Mouse (Mus musculus): Measurements from ENCODE around the gene 1700023F06Rik.

The 1700023F06Rik gene

DNA sequence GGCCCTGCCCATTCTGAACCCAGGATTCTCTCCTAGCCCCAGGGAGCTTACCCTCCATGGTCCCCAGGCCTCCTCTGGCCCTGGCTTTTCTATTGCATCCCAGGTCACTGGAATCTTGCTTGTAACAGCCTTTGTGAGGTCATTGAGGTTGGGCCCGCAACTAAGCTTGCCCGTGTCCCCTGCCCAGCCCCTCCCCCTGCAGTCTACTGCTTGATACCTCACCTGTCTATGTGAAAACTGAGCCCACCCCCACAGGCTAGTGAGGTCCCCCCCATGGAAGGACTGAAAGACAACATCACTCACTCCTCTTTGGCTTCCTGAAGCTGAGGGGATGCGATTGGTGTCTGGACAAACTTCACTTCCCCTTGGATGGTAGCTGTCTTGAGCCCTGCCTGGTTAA lies at the start of gene 1700023F06Rik:
Gene 1700023F06Rik, minus strand, starts transcription at position 101 of the 400 bp plus-strand sequence.
- no peak for DNase-seq (ENCODE audit: low spot score in 2 of 2)

DNA sequence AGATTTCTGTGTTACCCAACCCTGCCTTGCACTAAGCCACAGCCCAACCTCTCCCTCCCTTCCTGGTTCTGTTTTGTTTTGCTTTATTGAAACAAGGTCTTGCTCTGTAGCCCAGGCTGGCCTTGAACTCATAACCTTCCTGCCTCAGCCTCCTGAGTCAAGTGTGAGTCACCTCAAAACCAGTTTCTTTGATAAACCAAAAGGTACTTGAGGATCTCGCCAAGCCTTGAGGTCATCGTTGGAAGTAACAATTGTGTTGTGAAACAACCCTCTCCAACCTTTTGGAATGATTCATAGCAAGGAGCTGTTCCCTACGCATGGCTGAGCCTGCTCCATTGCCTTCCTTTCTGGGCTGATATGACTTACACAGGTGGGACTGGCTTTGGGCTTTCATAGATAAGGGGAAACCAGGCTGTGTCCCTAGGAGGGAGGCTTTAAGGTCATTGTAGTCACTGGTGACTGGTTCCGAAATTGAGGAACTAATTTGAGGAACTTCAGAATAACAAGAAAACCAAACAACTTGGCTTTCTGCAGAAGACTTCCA lies 49.7 kb upstream of the 1700023F06Rik start:
- DNase-seq (ENCODE audit: low spot score in 2 of 2): no peak

DNA sequence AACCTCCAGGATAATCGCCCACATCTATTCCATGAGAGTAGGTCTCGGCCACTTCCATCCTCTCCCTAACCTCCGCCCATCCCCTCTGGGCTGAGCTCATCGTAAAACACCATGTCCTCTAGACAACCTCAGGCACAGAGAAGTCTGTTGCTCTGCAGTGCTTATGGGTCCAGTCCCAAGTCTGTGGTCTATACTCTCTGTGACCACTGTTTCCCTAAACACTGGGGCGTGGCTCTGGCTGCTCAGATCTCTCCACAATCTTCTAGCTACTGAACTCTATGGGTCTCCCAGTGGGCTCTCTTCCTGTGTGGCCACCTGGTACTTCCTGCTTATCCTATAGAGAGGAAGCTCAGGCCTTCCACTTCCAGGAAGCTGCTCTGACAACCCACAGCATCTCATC lies 45.2 kb upstream of the 1700023F06Rik start:
- DNase-seq (ENCODE audit: low spot score in 2 of 2): no peak

- DNase-seq (ENCODE audit: low spot score in 2 of 2): no peak
Measured at GRCm38 (mm10) chr11:103252380-103252779, 44.0 kb upstream of the 1700023F06Rik start.

- no peak for DNase-seq (ENCODE audit: low spot score in 2 of 2)
Measured at GRCm38 (mm10) chr11:103250324-103250723, 42.0 kb upstream of the 1700023F06Rik start.

GRCm38 (mm10) chr11:103249509-103249908 lies 41.2 kb upstream of the 1700023F06Rik start:
- peak in 1 of 2 experiments; percentile 43 for DNase-seq (ENCODE audit: low spot score in 2 of 2)

GRCm38 (mm10) chr11:103248837-103249236 lies 40.5 kb upstream of the 1700023F06Rik start:
- DNase-seq (ENCODE audit: low spot score in 2 of 2): no peak

DNA sequence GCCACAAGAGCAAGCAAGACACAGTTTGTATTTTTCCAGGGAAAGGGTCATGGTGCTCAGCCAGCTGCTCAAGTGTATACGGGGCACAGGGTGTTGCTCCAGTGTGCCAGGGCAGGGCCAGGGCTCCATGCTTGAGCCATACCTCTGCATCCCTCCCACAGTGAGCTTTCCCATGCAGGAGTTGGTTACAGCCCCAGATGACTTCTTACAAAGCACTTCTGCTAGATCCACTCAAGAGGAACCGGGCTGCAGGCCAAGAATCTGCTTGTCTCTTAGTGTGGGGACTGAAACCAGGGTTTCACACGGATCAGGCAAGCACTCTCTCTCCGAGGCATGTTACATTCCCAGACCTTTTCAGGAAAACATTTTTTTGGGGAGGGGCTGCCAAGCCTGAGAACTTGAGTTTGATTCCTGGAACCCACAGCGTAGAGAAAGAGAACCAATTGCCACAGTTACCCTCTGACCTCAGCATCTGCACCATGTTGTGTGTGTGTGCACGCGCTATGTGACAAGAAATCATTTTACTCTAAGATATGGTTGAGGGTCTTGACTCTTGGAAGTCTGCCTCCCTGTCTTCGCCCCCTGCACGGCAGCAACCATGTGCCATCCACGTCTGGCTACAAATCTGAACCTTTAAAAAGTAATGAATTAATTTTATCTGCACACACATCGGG lies 39.3 kb upstream of the 1700023F06Rik start:
- DNase-seq (ENCODE audit: low spot score in 2 of 2): peak in 1 of 2 experiments; percentile 56

GRCm38 (mm10) chr11:103246731-103247290 lies 38.5 kb upstream of the 1700023F06Rik start:
- no peak for DNase-seq (ENCODE audit: low spot score in 2 of 2)

DNA sequence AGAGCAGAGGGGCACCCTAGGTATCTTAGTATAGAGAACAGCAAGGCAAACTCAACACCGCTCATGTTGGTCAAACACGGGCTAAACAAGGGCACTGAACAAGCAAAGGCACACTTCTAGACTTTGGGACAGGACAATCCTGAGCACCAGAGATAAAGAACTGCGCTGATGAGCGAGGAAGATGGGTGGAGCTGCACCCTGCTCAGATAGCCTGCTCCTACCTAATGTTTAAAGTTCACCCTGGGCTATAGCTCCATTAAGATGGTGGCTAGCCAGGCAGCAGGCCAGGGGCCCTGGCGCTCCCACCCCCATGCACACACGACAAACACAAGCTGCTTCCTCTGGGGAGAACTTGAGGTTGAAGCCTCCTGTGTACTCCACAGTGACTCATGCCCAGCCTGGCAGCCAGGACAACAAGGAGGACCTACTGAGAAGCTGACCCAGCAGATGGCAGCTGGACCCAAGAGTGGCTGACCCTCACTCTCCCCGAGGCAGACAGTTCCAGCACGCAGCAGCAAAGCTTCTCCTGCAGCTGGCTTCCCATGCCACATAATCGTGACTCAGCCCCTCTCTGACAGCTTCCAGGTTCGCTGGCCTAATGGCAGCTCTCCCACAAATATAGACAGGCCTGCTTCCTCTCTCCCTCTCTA lies 37.8 kb upstream of the 1700023F06Rik start:
- no peak for DNase-seq (ENCODE audit: low spot score in 2 of 2)

DNA sequence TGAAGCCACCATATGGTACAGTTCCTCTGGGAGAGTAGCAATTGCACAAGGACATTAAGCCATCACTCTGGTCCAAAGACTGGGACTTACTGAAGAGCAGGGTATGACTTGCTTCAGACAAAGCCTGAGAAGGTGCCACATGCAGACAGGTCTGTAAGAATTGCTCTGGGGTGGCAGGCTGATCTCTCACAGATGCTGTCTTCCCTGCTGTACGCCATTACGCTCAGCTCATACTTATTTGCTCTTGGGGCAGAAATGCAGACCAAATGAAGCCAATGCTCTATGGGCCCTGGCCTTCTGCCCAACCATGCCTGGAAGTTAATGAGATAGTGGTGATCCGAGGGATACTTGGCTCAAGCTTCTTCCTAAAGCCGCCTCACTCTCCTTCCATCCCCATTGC lies 36.5 kb upstream of the 1700023F06Rik start:
- DNase-seq (ENCODE audit: low spot score in 2 of 2): no peak

GRCm38 (mm10) chr11:103240740-103241139 lies 32.4 kb upstream of the 1700023F06Rik start:
- no peak for DNase-seq (ENCODE audit: low spot score in 2 of 2)

DNA sequence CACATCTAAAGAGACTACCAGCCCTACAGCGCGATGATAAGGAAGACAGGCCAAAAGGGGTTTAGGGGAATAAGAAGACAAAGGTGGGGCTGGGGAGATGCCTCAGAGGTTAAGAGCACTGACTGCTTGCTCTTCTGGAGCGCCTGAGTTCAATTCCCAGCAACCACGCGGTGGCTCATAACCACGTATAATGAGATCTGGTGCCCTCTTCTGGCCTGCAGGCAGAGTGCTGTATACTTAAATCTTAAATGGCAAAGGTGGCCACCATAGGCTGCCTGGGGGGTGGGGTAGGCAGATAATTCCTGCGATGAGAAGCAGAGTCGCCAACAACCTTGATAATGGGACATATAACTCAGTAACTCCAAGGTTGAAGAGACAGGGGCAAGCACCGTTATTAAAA lies 29.4 kb upstream of the 1700023F06Rik start:
- no peak for DNase-seq (ENCODE audit: low spot score in 2 of 2)

- no peak for DNase-seq (ENCODE audit: low spot score in 2 of 2)
Measured at GRCm38 (mm10) chr11:103236903-103237302, 28.5 kb upstream of the 1700023F06Rik start.

- no peak for DNase-seq (ENCODE audit: low spot score in 2 of 2)
Measured at GRCm38 (mm10) chr11:103236431-103236830, 28.1 kb upstream of the 1700023F06Rik start.

DNA sequence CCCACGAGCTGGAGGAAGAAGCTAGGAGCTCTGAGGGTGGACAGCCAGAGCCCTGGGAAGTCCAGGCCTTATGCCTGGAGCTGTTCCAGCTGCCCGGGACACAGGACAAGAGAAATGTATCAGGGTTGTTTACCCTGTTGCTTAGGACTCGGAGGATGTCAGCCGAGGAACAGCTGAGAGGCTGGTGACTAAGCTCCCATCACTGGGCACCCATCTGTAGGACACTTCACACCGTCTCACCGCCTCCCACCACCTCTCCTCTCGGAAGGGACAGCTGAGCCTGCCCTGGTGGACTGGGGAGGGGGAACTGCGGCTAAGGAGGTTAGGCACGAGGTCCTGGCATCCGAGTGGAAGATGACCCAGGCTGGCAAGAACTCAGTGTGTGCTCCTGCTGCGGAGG lies 27.3 kb upstream of the 1700023F06Rik start:
- DNase-seq (ENCODE audit: low spot score in 2 of 2): no peak

- no peak for DNase-seq (ENCODE audit: low spot score in 2 of 2)
Measured at GRCm38 (mm10) chr11:103234447-103234846, 26.1 kb upstream of the 1700023F06Rik start.

- DNase-seq (ENCODE audit: low spot score in 2 of 2): peak; percentile 61 to 87
Measured at GRCm38 (mm10) chr11:103232966-103233365, 24.6 kb upstream of the 1700023F06Rik start.

- no peak for DNase-seq (ENCODE audit: low spot score in 2 of 2)
Measured at GRCm38 (mm10) chr11:103231367-103231766, 23.0 kb upstream of the 1700023F06Rik start.

DNA sequence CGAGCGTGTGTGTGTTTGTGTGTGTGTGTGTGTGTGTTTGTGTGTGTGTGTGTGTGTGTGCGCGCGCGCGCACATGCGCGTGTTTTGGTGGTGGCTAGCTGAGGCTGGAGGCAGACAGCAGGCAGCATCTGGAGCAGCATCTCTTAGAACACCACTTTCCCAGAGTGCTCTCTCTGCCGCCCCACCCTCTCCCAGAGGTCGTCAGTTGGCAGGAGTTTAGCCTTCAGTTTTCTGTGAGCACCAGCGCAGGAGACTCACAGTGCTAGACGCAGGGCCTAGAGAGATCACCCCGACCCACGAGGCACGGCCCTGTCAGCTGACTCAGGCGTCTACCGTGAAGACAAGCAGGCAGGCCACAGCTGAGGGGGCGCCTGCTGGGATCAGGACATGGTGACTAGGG lies 22.3 kb upstream of the 1700023F06Rik start:
- no peak for DNase-seq (ENCODE audit: low spot score in 2 of 2)

DNA sequence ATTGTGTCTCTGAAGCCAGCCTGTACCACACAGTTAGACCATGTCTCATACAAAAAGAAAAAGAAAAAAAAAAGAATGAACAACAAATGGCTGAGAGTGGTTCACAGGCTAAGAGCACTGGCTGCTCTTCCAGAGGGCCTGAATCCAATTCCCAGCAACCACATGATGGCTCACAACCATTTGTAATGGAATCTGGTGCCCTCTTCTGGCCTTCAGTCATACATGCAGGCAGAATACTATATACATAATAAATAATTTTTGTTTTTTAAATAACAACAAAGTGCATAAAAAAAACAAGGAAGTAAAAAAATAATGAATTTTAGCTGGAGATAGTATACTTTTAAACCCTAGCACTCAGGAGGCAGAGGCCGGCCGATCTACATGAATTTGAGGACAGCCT lies 21.2 kb upstream of the 1700023F06Rik start:
- no peak for DNase-seq (ENCODE audit: low spot score in 2 of 2)

DNA sequence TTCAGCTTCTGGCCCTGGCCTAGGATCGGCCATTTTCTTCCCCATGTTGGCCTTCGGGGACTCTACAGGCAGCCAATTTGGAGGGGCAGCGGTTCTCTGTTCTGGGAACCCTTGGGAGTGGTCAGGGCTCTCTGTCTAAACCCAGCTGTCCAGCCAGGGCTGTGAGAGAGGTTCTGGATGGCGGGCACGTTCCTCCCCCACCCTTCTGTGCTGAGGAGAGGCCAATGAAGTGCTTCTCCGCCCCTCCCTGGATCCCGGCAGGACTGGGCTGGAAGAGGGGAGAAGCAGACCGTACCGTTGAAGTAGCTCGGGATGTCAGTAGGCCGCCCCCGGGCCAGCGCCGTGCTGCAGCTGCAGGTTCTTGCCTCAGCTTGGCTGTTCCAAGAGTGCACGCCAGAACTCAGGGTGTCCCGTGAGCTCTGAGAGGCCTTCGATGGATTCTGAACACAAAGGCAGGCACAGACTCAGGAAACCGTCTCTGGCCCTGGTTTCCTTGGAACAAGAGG lies 15.6 kb upstream of the 1700023F06Rik start:
- DNase-seq (ENCODE audit: low spot score in 2 of 2): no peak

DNA sequence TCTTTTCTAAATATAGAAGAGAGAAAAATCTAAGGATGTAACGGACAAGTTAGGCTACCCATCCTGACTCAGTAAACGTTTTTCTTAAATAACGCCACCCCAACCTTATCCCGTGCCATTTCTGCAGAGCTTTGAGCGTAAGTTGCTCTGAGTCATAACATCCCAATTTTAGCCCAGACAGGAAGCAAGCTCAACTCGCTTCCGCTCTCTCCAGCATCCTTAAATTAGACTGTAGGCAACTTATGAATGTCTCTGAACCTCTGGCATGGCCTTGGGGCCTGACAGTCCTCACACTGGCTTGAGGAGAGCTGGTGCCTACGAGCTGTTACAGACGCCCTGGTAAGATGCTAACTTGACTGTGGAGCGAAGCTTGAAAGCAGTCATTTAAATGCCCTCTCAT lies 15.1 kb upstream of the 1700023F06Rik start:
- no peak for DNase-seq (ENCODE audit: low spot score in 2 of 2)

Measured in spleen, postnatal 10 days (tissue).